Mouse (Mus musculus): ENCODE data around the gene Hoxb1.

GRCm38 (mm10) chr11:96328605-96329004 lies 36.9 kb upstream of the Hoxb1 start:
- TF ChIP-seq EP300 (IDR thresholded peaks at IDR 0.05; ENCODE audit: low read depth), result no peak
- TF ChIP-seq CTCF (IDR thresholded peaks at IDR 0.05; ENCODE audit: low read depth), result no peak

Data from heart, postnatal 0 days (tissue).